Mouse (Mus musculus): ENCODE results near the gene Serinc3.

GRCm38 (mm10) chr2:163602101-163602971 lies 42.6 kb downstream of the Serinc3 start, which contains the start of gene Ttpal:
- TF ChIP-seq CTCF (IDR thresholded peaks at IDR 0.05; ENCODE audit: borderline replicate concordance, insufficient read depth, low read length) = peak; percentile 45; the same call in 1 of the 2 replicates
- peak; percentile 79 for TF ChIP-seq POLR2A (IDR thresholded peaks at IDR 0.05; ENCODE audit: low read depth, low read length)
